Mouse (Mus musculus) thymus, adult 2 months (tissue): ENCODE measurements around the gene Ptger2. TPM values are rescaled to one million over a fixed set of nuclear protein-coding genes. Genes with fewer than 3 reads are reported as not detected.
"Not testable (repeated sequence)": the region's sequence is repeated elsewhere in the genome, so short reads cannot be mapped to it uniquely, and the experiment has no call there.

Experiments
- DNase-seq: peaks from one replicate; pipeline ENCODE4 v3.0.0; 2021
- H3K27ac ChIP-seq: fragments of 200-500 bp; 2 replicates; pipeline ENCODE4 v1.5.1; 2012; ENCODE audit warnings: low read length, control low read depth; ENCODE audit not compliant: control insufficient read depth, insufficient read depth
- H3K27me3 ChIP-seq: fragments of 200-500 bp; 2 replicates; pipeline ENCODE4 v1.6.1; 2012; ENCODE audit warnings: mild to moderate bottlenecking, low read length, moderate library complexity, mixed read lengths; ENCODE audit not compliant: control insufficient read depth, insufficient read depth
- H3K36me3 ChIP-seq: fragments of 200-500 bp; 2 replicates; pipeline ENCODE4 v1.6.1; 2012; ENCODE audit warnings: mild to moderate bottlenecking, low read length, moderate library complexity; ENCODE audit not compliant: control insufficient read depth, insufficient read depth
- H3K4me1 ChIP-seq: fragments of 200-500 bp; replicated peaks from 2 replicates; pipeline ENCODE4 v1.6.1; 2012; ENCODE audit warnings: low read length; ENCODE audit not compliant: control insufficient read depth, insufficient read depth
- H3K4me3 ChIP-seq: fragments of 200-500 bp; 2 replicates; pipeline ENCODE4 v1.5.1; 2012; ENCODE audit warnings: mild to moderate bottlenecking, low read length, control low read depth, moderate library complexity; ENCODE audit not compliant: control insufficient read depth, insufficient read depth
- CTCF ChIP-seq: fragments of 200-500 bp; IDR thresholded peaks from 2 replicates; pipeline ENCODE4 v1.5.1; 2012; ENCODE audit warnings: mild to moderate bottlenecking, control low read depth, low read length, moderate library complexity, borderline replicate concordance; ENCODE audit not compliant: control insufficient read depth, poor library complexity, insufficient read depth; ENCODE audit errors: extremely low read depth
- POLR2A ChIP-seq: fragments of 200-500 bp; IDR thresholded peaks from 2 replicates; pipeline ENCODE4 v1.6.1; 2012; ENCODE audit warnings: mild to moderate bottlenecking, low read length, control low read depth, moderate library complexity; ENCODE audit not compliant: control insufficient read depth, poor library complexity, insufficient read depth; ENCODE audit errors: extremely low read depth
- WGBS: fragments of 180-500 bp; shearing (Covaris S2); methylation state at CpG from one replicate; pipeline ENCODE4 v1.1.7; 2018; 5-methylcytosine and 5-hydroxymethylcytosine counted together
- polyA plus RNA-seq: library from polyadenylated mRNA; depleted of rRNA; stranded (reverse); fragments of >200 nt; gene quantifications from 2 replicates; pipeline ENCODE4 v1.2.3, GENCODE M21; 2012; rRNA removed

The Ptger2 gene
- polyA plus RNA-seq: 1.9 and 2.1 TPM in 2 replicates

DNA sequence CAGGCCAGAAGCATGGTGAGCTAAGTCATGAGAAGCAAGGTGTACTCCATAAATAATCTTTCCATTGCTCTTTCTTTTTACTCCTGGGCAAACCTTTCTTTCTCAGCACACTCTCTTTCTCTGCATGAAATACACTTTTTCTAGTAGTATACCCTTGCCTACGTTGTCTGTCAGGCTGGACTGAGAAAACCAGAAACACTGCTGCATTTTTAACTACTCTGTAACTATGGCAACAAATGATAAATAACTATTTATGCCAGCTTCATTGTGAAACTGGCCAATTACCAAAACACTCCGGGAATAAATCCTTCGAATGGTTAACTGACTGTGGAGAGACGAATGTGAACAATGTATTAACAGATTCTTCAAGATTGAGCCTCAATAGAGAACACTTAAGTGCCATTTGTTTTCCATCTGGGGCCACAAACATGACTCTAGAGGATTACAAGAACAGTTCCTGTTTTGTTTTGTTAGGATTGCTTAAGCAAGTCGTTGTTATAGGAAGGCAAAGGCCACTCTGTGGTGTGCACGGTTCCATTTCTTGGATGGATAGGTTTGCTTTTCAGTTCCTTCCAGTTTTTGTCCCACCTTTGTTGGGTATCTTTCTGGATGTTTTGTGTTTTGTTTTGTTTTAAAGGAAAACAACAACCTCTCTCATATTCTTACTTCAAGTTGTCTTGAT lies at the start of gene Ptger2:
Ptger2 (plus strand) TSS at position 522 of the 682 bp plus-strand sequence.
- H3K27ac ChIP-seq, H3K27me3 ChIP-seq, H3K36me3 ChIP-seq, DNase-seq: not testable (repeated sequence)
- Histone ChIP-seq H3K4me1 (peaks cover 16% of the 10 kb centered on the region), H3K4me3 (peak within 1 kb of the TSS; percentile 53)
- 72% methylated on average over 6 of the region's 6 CpGs for WGBS

DNA sequence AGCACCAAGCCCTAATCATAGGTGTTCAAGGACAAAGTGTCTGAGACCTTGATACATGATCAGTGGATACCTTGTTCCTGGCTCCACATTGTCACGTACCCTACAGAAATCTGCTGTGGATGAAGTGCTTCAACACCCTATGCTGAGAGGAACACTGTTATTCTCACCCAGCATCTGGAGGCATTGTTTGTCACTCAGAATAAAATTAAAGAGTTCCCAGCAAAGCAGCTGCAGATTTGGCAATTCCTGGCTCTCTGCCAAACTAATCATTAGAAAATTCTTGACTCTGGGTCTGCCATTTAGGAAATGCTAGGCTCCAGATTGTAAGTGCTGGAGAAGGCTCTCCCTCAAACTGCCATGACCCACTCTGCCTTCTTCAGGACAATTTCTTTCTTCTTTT lies 27.2 kb upstream of the Ptger2 start:
- 100% methylated on average over 1 of the region's 1 CpGs for whole genome bisulfite sequencing
- no peaks in the 10 kb centered on the region for H3K27me3 ChIP-seq
- DNase-seq: no peak
- H3K27ac ChIP-seq: no peak overlapping the region
- no peak overlapping the region for H3K4me3 ChIP-seq
- H3K36me3 ChIP-seq: no peaks in the 10 kb centered on the region
- no peaks in the 10 kb centered on the region for H3K4me1 ChIP-seq
- TF ChIP-seq CTCF: no peak
- TF ChIP-seq POLR2A: no peak

GRCm38 (mm10) chr14:44977278-44977677 lies 10.7 kb upstream of the Ptger2 start:
- not testable (repeated sequence) for H3K27me3 ChIP-seq, H3K27ac ChIP-seq, H3K36me3 ChIP-seq, H3K4me1 ChIP-seq, H3K4me3 ChIP-seq
- DNase-seq: peak; percentile 74
- 5% methylated on average over 4 of the region's 4 CpGs for WGBS

DNA sequence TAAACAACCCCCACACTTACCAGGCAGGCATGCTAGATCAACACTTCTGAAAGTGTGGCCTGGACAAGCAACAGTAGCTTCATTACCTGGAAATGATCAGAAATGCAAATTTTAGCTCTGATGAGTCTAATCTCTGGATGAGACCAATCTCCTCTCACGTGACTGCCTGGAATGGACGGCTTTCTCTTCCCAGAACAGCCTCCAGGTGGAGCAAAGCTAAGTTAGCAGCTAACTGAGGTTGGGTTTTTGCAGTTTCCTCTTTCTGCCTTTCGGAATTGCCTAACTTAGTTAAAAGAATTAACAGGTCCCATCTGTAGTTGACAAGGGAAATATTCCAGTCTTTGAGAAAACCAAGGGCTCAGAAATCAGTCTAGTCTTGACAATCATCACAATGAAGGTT lies 8.1 kb upstream of the Ptger2 start:
- no peak for TF ChIP-seq POLR2A
- no peak for TF ChIP-seq CTCF
- Histone ChIP-seq H3K27ac (no peak overlapping the region), H3K4me3 (no peak overlapping the region), H3K27me3 (no peaks in the 10 kb centered on the region), H3K4me1 (no peaks in the 10 kb centered on the region), H3K36me3 (no peaks in the 10 kb centered on the region)
- WGBS: 28% methylated on average over 3 of the region's 3 CpGs
- peak; percentile 19 for DNase-seq

DNA sequence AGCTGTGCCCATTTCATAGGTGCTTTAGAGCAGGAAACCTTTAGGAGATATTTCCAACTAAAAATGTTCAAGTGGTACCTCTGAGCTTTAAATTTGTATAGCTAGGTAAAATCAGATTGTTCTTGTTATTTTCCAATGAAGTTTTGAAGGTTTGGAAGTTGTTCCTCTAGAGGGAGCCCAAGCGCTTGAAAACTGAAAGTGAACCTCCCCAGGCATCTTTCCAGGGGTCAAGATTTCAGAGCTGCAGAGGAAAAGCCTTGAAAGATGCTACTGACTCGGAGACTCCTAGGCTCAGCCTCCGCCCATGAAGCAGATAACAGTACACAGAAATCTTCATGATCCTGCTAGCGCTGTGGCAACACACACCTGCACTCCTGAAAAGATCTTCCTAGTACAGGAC lies 6.5 kb upstream of the Ptger2 start:
- DNase-seq: peak; percentile 35
- 26% methylated on average over 4 of the region's 4 CpGs for WGBS

GRCm38 (mm10) chr14:44984106-44984505 lies 3.9 kb upstream of the Ptger2 start:
- H3K4me3 ChIP-seq: no peak overlapping the region
- 93% methylated on average over 9 of the region's 9 CpGs for WGBS
- H3K27me3 ChIP-seq: no peaks in the 10 kb centered on the region
- H3K4me1 ChIP-seq: peaks cover 9% of the 10 kb centered on the region; the same call in 1 of the 2 replicates
- H3K36me3 ChIP-seq: no peaks in the 10 kb centered on the region
- TF ChIP-seq CTCF (no peak), POLR2A (no peak)
- H3K27ac ChIP-seq: no peak overlapping the region
- no peak for DNase-seq

More for the DNA sequence above, 6.5 kb upstream of the Ptger2 start:
- Histone ChIP-seq H3K36me3 (no peaks in the 10 kb centered on the region), H3K27me3 (no peaks in the 10 kb centered on the region), H3K27ac (no peak overlapping the region), H3K4me1 (no peaks in the 10 kb centered on the region), H3K4me3 (no peak overlapping the region)
- no peak for TF ChIP-seq POLR2A
- TF ChIP-seq CTCF: no peak

DNA sequence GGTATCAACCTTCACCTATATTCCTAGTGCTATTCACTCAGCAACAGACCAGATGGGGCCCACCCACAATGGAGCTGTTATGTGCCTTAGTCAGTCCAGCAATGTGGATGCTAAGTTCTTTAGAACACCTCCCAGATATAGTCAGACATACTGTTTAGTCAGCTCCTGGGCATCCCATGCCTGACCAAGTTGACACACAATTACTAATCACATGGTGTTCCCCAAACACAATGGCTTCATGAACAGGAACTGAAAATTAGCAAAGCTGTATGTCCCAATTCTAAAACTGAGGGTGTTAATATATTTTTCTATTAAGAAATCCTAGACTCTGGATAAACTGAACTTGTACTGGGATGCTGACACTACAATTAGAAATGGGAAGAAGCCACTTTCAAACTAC lies 1.7 kb upstream of the Ptger2 start:
- H3K27me3 ChIP-seq: no peaks in the 10 kb centered on the region
- H3K27ac ChIP-seq: no peak overlapping the region
- TF ChIP-seq CTCF: no peak
- no peak for TF ChIP-seq POLR2A
- no peak overlapping the region for H3K4me3 ChIP-seq
- H3K4me1 ChIP-seq: peaks cover 16% of the 10 kb centered on the region
- no peak for DNase-seq
- H3K36me3 ChIP-seq: no peaks in the 10 kb centered on the region
